Mouse (Mus musculus): ENCODE results near the gene Fam104a.

- TF ChIP-seq CTCF (IDR thresholded peaks at IDR 0.05; ENCODE audit: control insufficient read depth, insufficient read depth, insufficient read length) = no peak
- no peak for TF ChIP-seq MAX (IDR thresholded peaks at IDR 0.05)
- no peak for TF ChIP-seq USF1 (IDR thresholded peaks at IDR 0.05; ENCODE audit: low read depth)
- no peak for TF ChIP-seq FOSL1 (IDR thresholded peaks at IDR 0.05; ENCODE audit: insufficient read depth, low read length, poor library complexity, severe bottlenecking)
- TF ChIP-seq CEBPB (IDR thresholded peaks at IDR 0.05; ENCODE audit: low read depth) = no peak
Observed at GRCm38 (mm10) chr11:113658319-113658718, 25.6 kb downstream of the Fam104a start.
